Mouse (Mus musculus) G1E-ER4 (cell line): ENCODE measurements around the gene Smg5. TPM values are rescaled to one million over a fixed set of nuclear protein-coding genes. Genes with fewer than 3 reads are reported as not detected.
"Not testable (repeated sequence)": the region's sequence is repeated elsewhere in the genome, so short reads cannot be mapped to it uniquely, and the experiment has no call there.

ENCODE experiments used
- GATA1 ChIP-seq: IDR thresholded peaks from one replicate; pipeline ENCODE4 v1.8.0; 2012; ENCODE audit warnings: low read length, inconsistent platforms
- polyA plus RNA-seq: library from polyadenylated mRNA; stranded (reverse); fragments of >175 nt; gene quantifications from 2 replicates; pipeline ENCODE4 v1.2.3, GENCODE M21; 2012

Smg5 gene
- polyA plus RNA-seq, 1 experiment = 48.6 TPM

GRCm38 (mm10) chr3:88338316-88338715 lies 2.3 kb downstream of the Smg5 start:
- TF ChIP-seq GATA1 = no peak

- no peak for TF ChIP-seq GATA1
Measured at GRCm38 (mm10) chr3:88339006-88339405, 2.9 kb downstream of the Smg5 start.

- no peak for TF ChIP-seq GATA1
Measured at GRCm38 (mm10) chr3:88350732-88351131, 14.7 kb downstream of the Smg5 start.

GRCm38 (mm10) chr3:88352907-88353306 lies 16.8 kb downstream of the Smg5 start:
- TF ChIP-seq GATA1 = no peak

DNA sequence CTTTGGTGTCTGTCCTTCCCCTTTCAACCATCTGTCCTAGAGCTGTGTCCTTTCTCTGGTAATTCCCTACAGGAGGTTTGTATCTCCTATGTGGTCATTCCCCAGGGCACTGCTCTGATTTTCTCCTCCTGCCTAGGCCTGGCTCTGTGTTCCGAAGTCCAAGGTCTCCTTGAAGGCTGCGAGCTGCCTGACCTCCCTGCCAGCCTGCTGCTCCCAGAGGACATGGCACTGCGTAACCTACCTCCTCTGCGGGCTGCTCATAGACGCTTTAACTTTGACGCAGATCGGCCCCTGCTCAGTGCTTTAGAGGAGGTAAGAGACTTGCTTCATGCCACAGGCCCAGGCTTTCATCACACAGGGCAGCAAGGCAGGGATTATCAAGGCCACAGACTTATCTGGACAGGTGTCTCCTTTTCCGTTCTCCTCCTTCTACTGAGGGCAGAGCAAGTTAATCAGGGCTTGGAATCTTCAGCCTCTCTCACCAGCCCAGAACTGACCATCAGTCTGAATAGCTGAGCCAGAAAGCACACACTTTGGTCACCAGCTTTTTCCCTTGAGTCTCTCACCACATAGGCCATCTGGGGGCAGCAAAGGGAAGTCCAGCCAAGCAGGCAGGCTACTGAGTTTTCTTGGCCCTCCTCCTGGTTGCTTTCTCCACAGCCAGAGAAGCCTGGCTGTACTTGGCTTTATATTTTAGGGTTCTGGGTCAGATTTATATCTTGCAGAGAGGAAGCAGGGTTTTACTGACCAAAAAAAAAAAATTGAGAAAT lies 18.5 kb downstream of the Smg5 start:
- no peak for TF ChIP-seq GATA1

DNA sequence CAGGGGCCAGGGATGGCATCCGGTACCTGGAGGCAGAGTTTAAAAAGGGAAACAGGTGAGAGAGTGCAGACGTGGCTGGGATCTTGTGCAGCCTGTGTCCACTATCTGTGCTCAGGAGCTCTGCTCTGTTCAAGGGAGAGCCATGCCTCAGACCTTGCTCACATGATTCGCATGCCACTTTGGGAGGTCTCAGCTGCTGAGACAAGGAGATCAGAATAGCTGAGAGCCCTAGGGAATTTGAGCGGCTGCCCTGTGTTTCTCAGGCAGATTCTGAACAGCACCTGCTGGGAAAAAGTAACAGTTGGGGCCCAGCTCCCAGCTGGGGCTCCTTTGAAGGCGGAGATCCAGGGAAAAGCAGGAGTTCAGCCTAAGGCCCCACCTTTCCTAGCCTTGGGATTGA lies 23.5 kb downstream of the Smg5 start:
- no peak for TF ChIP-seq GATA1

DNA sequence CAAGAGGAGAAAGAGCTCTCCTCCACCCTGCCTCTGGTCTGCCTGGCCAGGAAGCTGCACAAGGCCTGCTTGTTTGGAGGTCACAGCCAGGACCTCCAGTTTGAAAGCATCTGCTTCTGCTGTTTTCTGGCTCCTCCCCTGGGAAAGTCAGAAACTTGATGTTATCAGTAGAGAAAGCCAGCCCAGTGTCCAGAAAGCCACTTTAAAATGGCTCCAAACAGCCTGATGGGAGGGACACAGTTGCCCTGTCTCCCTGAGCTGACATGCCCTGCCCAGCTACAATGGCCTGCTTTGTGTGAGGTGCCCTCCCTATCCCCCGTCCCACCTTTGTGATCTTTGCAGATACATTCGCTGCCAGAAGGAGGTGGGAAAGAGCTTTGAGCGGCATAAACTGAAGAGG lies 23.9 kb downstream of the Smg5 start:
- no peak for TF ChIP-seq GATA1

DNA sequence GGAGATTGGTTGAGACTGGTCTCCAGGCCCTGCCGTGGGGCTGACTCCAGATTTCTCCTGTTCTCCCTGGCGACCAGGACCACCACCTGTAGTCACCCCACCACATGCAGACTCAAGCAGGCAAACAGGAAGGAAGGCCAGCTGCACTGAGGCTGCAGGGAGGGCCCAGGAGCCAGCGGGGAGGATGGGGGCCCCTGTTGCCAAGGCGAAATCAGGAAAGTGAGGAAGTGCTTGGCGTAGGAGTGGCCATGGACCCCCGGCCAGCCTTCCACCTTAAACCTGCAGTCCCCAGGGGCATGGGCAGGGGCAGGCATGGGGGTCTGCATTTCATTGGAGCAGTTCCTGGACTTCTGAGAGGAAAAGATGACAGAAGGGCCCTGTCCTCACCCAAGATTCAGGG lies 25.0 kb downstream of the Smg5 start:
- TF ChIP-seq GATA1 = no peak

DNA sequence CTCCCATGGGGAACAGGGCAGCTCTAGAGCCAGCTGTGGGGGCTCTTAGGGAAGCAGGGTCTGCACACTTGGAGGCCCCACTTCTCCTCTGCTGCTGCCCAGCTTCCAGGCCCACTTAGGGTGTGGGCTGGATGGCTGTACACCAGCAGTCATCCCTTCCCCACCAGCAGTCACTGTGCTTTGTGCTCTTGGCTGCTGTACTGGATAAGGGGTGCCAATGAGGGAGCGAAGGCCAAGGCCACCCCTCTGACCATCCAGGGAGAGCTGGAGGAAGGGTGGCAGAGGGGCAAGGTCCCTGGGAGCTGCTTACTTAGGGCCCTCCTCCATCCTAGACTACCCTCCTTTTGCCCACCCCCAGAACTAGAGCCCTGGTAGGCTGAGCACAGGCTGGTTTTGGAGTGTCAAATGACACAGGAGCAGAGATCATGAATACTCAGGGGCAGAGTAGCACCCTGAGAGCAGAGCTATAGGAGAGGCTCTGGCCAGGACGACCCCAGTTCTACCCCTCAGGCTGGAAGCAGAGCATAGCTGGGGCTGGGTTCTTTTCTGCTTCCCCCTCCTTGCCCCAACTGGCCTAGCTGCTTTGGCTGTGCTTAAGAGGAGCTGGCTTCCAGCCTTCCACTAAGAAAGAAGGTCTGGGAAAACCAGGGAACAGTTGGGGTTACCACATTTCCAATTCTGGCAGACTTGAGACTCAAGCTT lies 25.7 kb downstream of the Smg5 start:
- no peak for TF ChIP-seq GATA1

GRCm38 (mm10) chr3:88363700-88364099 lies 27.6 kb downstream of the Smg5 start:
- TF ChIP-seq GATA1 = no peak

GRCm38 (mm10) chr3:88364337-88364736 lies 28.3 kb downstream of the Smg5 start, which contains the start of gene Paqr6:
Gene Paqr6, plus strand, starts transcription at chr3:88364584.
- no peak for TF ChIP-seq GATA1

DNA sequence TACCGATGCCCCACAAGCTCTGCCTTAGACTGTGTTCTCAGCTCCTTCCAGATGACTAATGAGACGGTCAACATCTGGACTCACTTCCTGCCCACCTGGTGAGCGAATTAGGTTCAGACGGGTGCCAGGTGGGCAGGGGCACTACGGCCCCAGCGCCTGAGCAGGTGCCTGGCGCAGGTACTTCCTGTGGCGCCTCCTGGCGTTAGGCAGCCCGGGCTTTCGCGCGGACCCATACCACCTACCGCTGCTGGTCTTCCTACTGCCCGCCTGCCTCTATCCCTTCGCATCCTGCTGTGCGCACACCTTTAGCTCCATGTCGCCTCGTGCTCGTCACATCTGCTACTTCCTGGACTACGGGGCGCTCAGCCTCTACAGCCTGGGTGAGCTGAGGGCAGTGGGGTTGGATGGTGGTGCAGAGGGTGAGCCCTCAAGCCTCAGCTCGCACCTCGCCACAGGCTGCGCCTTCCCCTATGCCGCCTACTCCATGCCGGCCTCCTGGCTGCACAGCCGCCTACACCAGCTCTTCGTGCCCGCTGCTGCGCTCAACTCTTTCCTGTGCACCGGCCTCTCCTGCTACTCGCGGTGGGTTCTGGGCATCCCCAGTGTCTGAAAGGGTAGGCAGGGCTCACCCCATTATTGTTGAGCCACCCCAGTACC lies 29.8 kb downstream of the Smg5 start:
- TF ChIP-seq GATA1 = no peak

- TF ChIP-seq GATA1 = not testable (repeated sequence)
Measured at GRCm38 (mm10) chr3:88372643-88373042, 36.6 kb downstream of the Smg5 start, which contains the start of gene Bglap3. Gene Bglap3, minus strand, starts transcription at chr3:88372743.

DNA sequence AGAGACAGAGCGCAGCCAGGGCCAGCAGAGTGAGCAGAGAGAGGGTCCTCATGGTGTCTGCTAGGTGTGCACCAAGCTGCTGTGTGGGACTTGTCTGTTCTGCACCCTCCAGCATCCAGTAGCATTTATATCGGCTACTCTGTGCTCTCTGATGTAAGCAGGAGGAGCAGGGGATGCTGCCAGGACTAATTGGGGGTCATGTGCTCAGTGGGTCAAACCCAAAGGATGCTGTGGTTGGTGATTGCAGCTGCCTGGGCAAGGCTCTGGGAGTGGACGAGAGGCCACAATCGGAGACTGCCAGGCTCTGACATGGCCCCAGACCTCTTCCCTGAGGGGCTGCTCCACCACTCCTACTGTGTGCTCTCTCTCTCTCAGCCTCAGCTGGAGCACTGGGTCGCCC lies 42.5 kb downstream of the Smg5 start, which contains the start of gene Bglap2:
Bglap2 (minus strand) TSS at position 101 of the 400 bp plus-strand sequence.
- TF ChIP-seq GATA1 = not testable (repeated sequence)

- TF ChIP-seq GATA1 = no peak
Measured at GRCm38 (mm10) chr3:88384364-88384763, 48.3 kb downstream of the Smg5 start, which contains the start of gene Bglap. Gene Bglap, minus strand, starts transcription at chr3:88384464.

DNA sequence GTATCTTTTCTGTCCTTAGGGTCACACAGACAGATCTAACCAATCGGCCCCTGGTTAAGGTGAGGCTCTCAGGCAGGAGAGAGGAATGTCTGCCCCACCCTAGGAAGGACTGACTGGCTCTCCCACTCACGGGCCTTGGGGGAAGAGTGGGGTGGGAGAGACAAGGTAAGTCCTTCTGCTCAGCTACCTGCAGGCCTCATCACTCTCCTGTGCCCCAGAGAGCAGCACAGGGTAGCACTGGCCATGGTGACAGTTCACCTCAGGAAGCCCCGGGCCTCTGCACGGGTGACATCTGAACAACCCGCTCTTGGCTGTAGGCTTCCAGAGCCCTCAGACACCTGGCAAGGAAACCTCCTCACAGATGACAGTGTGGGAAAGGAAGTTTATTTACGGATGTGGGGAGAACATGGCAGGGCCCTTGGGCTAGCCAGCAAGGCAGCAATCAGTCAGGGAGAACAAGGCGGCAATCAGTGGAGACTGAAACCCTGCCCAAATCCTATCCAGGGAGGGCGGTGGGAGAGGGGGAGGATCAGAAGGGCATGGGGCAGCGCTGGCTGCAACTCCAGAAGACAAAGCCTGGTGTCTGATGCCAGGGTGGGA lies 57.8 kb downstream of the Smg5 start:
- TF ChIP-seq GATA1 = no peak
